Mouse (Mus musculus) myocyte (in vitro differentiated cells): Measurements from ENCODE around the gene Mab21l1.

Source experiments
- E2F4 ChIP-seq: IDR thresholded peaks from one replicate; pipeline ENCODE4 v1.6.1; 2011; ENCODE audit warnings: mild to moderate bottlenecking, control low read depth, moderate library complexity; ENCODE audit not compliant: insufficient read depth
- MAX ChIP-seq: IDR thresholded peaks from one replicate; pipeline ENCODE4 v1.6.1; 2011; ENCODE audit warnings: low read depth, mild to moderate bottlenecking, control low read depth
- POLR2A ChIP-seq: IDR thresholded peaks from one replicate; pipeline ENCODE4 v1.6.1; 2011; ENCODE audit warnings: low read depth, mild to moderate bottlenecking, control low read depth, moderate library complexity; ENCODE audit not compliant: insufficient read length

DNA sequence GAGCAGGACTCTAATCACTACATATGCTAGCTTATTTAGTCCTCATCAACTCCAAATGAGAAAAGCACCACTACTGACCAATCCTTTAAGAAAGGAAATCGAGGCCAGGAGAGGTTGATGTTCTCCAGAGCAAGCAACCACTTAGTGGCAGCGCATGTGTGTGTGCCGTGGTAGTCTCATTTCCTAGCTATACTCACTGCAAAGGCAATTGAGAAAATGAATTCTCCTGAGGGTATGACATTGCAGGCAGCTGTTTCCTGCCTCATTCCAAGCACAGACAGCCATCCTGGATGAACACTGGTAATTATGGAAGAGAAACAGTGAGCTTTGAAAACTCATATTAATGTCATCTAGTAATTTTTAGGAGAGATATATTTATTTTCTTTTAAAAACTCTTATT, 42.6 kb downstream of the Mab21l1 start:
- no peak for TF ChIP-seq POLR2A
- TF ChIP-seq MAX, result no peak
- TF ChIP-seq E2F4, result no peak
